Mouse (Mus musculus): ENCODE measurements around the gene Sp3.

- TF ChIP-seq CTCF (IDR thresholded peaks at IDR 0.05; ENCODE audit: low read depth, low read length) (no peak), POLR2A (IDR thresholded peaks at IDR 0.05; ENCODE audit: borderline replicate concordance, low read depth, low read length) (no peak)
These were observed 4.6 kb upstream of the Sp3 start for GRCm38 (mm10) chr2:72984806-72985205.

Data from bone marrow macrophage, adult 2 months (primary cell).